Mouse (Mus musculus) stomach, embryonic 16.5 days (tissue): ENCODE data around the gene Tenm4. TPM values are rescaled to one million over a fixed set of nuclear protein-coding genes. Genes with fewer than 3 reads are reported as not detected.

Source experiments
- ATAC-seq: fragments of 200-750 bp; cut with Nextera tagmentation; 2 replicates; pipeline ENCODE4 v1.8.0; 2017; ENCODE audit warnings: moderate number of reproducible peaks, moderate TSS enrichment; ENCODE audit not compliant: insufficient read depth, low FRiP score
- H3K27ac ChIP-seq: fragments of 300-500 bp; sonication (generic); 2 replicates; pipeline ENCODE4 v1.5.1; 2014; ENCODE audit warnings: low read length
- H3K27me3 ChIP-seq: fragments of 300-500 bp; sonication (generic); 2 replicates; pipeline ENCODE4 v1.6.1; 2014; ENCODE audit warnings: low read length, control low read depth, mixed read lengths; ENCODE audit not compliant: control insufficient read depth, insufficient read depth
- H3K36me3 ChIP-seq: fragments of 300-500 bp; sonication (generic); 2 replicates; pipeline ENCODE4 v1.6.1; 2014; ENCODE audit warnings: low read length; ENCODE audit not compliant: control insufficient read depth, insufficient read depth
- H3K4me1 ChIP-seq: fragments of 300-500 bp; sonication (generic); 2 replicates; pipeline ENCODE4 v1.6.1; 2014; ENCODE audit warnings: low read length, control low read depth, mixed read lengths; ENCODE audit not compliant: control insufficient read depth, insufficient read depth
- H3K4me2 ChIP-seq: fragments of 300-500 bp; sonication (generic); 2 replicates; pipeline ENCODE4 v1.6.1; 2014; ENCODE audit warnings: low read depth, low read length, mixed read lengths
- H3K4me3 ChIP-seq: fragments of 300-500 bp; sonication (generic); replicated peaks from 2 replicates; pipeline ENCODE4 v1.5.1; 2014; ENCODE audit warnings: mild to moderate bottlenecking, low read length
- H3K9ac ChIP-seq: fragments of 300-500 bp; sonication (generic); 2 replicates; pipeline ENCODE4 v1.6.1; 2014; ENCODE audit warnings: low read length
- H3K9me3 ChIP-seq: fragments of 300-500 bp; sonication (generic); replicated peaks from 2 replicates; pipeline ENCODE4 v1.6.1; 2016; ENCODE audit warnings: low read length, control low read depth; ENCODE audit not compliant: control insufficient read depth
- WGBS: fragments of 180-500 bp; shearing (Covaris S2); extraction: QIAGEN DNeasy Blood & Tissue Kit; methylation state at CpG from one replicate; pipeline ENCODE4 v1.1.7; 2014; 5-methylcytosine and 5-hydroxymethylcytosine counted together
- polyA plus RNA-seq: library from polyadenylated mRNA; unstranded; fragments of >200 nt; fragmentation: Nextera tagmentation; extraction: Ambion mirVana; gene quantifications from 2 replicates; pipeline ENCODE4 v1.2.1, GENCODE M21; 2015

Tenm4 gene
- polyA plus RNA-seq, 1 experiment from 2014 or later, result 22.7 TPM

- WGBS, result 67% methylated on average over 5 of the region's 5 CpGs
- Histone ChIP-seq H3K4me2 (no peak overlapping the region), H3K9me3 (no peaks in the 10 kb centered on the region), H3K4me1 (peaks cover 3% of the 10 kb centered on the region; the same call in 1 of the 2 replicates), H3K27ac (no peak overlapping the region), H3K27me3 (no peaks in the 10 kb centered on the region), H3K36me3 (no peaks in the 10 kb centered on the region), H3K9ac (no peak overlapping the region), H3K4me3 (no peak overlapping the region)
- ATAC-seq, result no peak
These were observed 49.6 kb downstream of the Tenm4 start for GRCm38 (mm10) chr7:96220647-96221046.

DNA sequence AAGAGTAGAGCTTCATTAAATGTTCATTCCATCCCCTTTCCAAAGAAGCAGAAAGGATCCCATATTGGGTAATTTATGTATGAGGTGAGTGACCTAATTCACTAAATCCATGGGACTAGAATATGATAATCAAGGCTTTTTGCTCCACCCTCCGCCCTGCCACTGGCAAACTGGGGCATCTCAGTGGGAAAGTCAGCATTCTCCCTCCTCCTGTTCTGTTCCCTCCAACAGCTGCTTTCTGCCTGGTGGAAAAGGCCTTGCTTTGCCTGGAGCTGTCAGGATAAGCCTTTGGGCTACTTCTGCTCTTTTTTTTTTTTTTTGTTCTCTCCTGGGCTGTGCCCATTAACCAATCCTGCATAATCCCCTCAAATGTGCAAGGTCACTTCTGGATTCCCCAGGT lies 51.5 kb downstream of the Tenm4 start:
- no peak for ATAC-seq
- Histone ChIP-seq H3K9me3 (no peaks in the 10 kb centered on the region), H3K36me3 (no peaks in the 10 kb centered on the region), H3K27me3 (no peaks in the 10 kb centered on the region), H3K4me1 (no peaks in the 10 kb centered on the region), H3K27ac (no peak overlapping the region), H3K9ac (no peak overlapping the region), H3K4me3 (no peak overlapping the region), H3K4me2 (no peak overlapping the region)
- WGBS, result 82% methylated on average over 1 of the region's 1 CpGs

GRCm38 (mm10) chr7:96228562-96229268 lies 57.7 kb downstream of the Tenm4 start:
- WGBS, result 68% methylated on average over 6 of the region's 6 CpGs
- no peak overlapping the region for H3K4me3 ChIP-seq
- H3K4me2 ChIP-seq, result no peak overlapping the region

GRCm38 (mm10) chr7:96230006-96230719 lies 59.1 kb downstream of the Tenm4 start:
- Histone ChIP-seq H3K9ac (no peak overlapping the region), H3K27me3 (no peaks in the 10 kb centered on the region), H3K27ac (peak overlapping the region; percentile 51; the same call in 1 of the 2 replicates), H3K4me3 (no peak overlapping the region), H3K4me2 (no peak overlapping the region), H3K4me1 (peaks cover 15% of the 10 kb centered on the region), H3K36me3 (no peaks in the 10 kb centered on the region), H3K9me3 (no peaks in the 10 kb centered on the region)
- peak; percentile 50 for ATAC-seq
- WGBS, result 58% methylated on average over 8 of the region's 8 CpGs

More at GRCm38 (mm10) chr7:96228562-96229268, 57.7 kb downstream of the Tenm4 start:
- Histone ChIP-seq H3K27ac (no peak overlapping the region), H3K27me3 (no peaks in the 10 kb centered on the region), H3K9ac (no peak overlapping the region), H3K9me3 (no peaks in the 10 kb centered on the region), H3K36me3 (no peaks in the 10 kb centered on the region), H3K4me1 (peaks cover 15% of the 10 kb centered on the region)
- no peak for ATAC-seq

- H3K36me3 ChIP-seq, result no peaks in the 10 kb centered on the region
- H3K4me3 ChIP-seq, result no peak overlapping the region
- WGBS, result 39% methylated on average over 9 of the region's 9 CpGs
- peaks cover 15% of the 10 kb centered on the region for H3K4me1 ChIP-seq
- H3K27ac ChIP-seq, result peak overlapping the region; percentile 51; the same call in 1 of the 2 replicates
- H3K9ac ChIP-seq, result no peak overlapping the region
- no peaks in the 10 kb centered on the region for H3K9me3 ChIP-seq
- no peaks in the 10 kb centered on the region for H3K27me3 ChIP-seq
- peak; percentile 33; the same call in 1 of the 2 replicates for ATAC-seq
- H3K4me2 ChIP-seq, result no peak overlapping the region
These were observed 59.7 kb downstream of the Tenm4 start for GRCm38 (mm10) chr7:96230720-96231241.

DNA sequence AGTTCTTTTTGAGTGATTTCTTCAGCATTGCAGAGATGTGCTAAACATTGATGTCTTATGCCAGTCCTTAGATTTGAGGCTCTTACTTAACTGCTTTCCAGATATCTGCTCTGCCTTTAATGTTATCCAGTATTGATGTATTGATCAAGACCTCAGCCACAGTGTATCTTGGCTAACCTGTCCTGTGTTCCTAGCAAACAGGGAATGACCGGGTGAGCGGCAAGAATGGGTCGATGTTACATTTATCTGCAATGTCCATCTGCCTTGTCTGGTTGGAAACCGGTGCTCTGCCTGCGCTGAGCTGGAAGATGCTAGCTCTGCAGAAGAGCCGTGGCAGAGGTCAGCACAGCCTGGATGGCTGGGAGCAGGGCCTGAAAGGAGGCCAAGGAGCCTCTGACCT lies 64.8 kb downstream of the Tenm4 start:
- Histone ChIP-seq H3K9me3 (no peaks in the 10 kb centered on the region), H3K27me3 (no peaks in the 10 kb centered on the region), H3K27ac (no peak overlapping the region), H3K4me1 (peaks cover 7% of the 10 kb centered on the region; the same call in 1 of the 2 replicates), H3K4me3 (no peak overlapping the region), H3K36me3 (no peaks in the 10 kb centered on the region), H3K4me2 (no peak overlapping the region), H3K9ac (no peak overlapping the region)
- ATAC-seq, result no peak
- WGBS, result 58% methylated on average over 6 of the region's 6 CpGs

DNA sequence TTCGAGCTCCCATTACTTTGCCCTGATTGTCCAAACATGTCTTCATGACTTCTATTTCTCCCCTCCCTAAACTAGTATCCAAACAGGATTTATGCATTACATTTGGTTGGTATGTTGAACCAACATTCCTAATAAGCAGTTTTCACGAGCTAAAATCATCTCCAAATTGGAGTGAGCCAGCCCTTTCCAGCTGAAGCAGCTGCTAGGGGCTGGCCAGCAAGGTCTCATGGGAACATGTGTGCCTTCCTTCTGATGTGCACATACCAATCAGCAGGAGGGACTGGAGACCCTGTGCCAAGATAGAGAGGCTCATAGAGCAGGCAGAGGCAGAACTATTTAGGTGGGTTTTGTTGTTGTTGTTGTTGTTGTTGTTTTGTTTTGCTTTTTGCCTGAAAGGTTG lies 69.6 kb downstream of the Tenm4 start:
- no peak overlapping the region for H3K4me2 ChIP-seq
- no peak overlapping the region for H3K9ac ChIP-seq
- WGBS, result 55% methylated on average over 2 of the region's 2 CpGs
- no peaks in the 10 kb centered on the region for H3K9me3 ChIP-seq
- no peak for ATAC-seq
- no peak overlapping the region for H3K4me3 ChIP-seq
- H3K27me3 ChIP-seq, result no peaks in the 10 kb centered on the region
- no peaks in the 10 kb centered on the region for H3K36me3 ChIP-seq
- H3K27ac ChIP-seq, result no peak overlapping the region
- peaks cover 14% of the 10 kb centered on the region for H3K4me1 ChIP-seq

- Histone ChIP-seq H3K27me3 (no peaks in the 10 kb centered on the region), H3K36me3 (no peaks in the 10 kb centered on the region), H3K27ac (peak overlapping the region; percentile 68), H3K9me3 (no peaks in the 10 kb centered on the region), H3K9ac (no peak overlapping the region), H3K4me2 (no peak overlapping the region), H3K4me1 (peaks cover 14% of the 10 kb centered on the region), H3K4me3 (no peak overlapping the region)
- peak; percentile 57; the same call in 1 of the 2 replicates for ATAC-seq
- WGBS, result 41% methylated on average over 4 of the region's 4 CpGs
These were observed 71.5 kb downstream of the Tenm4 start for GRCm38 (mm10) chr7:96242328-96243185.
